Mouse (Mus musculus) large intestine, adult 2 months (tissue): ENCODE measurements at regions not wholly inside any gene's neighbourhood (a gene's known extent, or its start where the extent isn't known, plus 50 kb on each side); places are given as distances from the start of the nearest gene placed in this dataset.

Experiments
- DNase-seq: peaks from one replicate; pipeline ENCODE4 v3.0.0-alpha.2; 2012; ENCODE audit warnings: low read depth, low spot score
- WGBS: fragments of 180-500 bp; shearing (Covaris S2); methylation state at CpG from one replicate; pipeline ENCODE4 v1.1.7; 2018; 5-methylcytosine and 5-hydroxymethylcytosine counted together

DNA sequence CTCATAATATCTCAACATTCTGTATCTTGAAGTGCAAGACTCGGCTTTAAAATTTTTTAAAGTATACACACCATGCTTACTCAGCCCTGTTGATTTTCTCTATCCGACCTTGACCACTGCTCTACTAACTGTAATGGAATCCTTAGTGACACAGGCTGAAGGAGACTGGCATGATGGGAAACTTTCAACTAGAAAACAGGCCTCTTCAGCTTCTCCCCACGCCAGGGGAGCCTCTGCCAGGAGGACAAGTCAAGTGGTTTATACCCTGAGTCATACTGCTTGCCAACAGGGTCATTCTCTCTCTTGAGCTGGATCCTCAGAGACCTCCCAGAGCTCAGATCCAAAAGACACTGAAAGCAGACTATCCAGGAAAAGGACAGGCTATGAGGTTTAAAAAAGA lies 245.7 kb downstream of the Ptprc start:
- DNase-seq: no peak
- 63% methylated on average over 3 of the region's 3 CpGs for WGBS

DNA sequence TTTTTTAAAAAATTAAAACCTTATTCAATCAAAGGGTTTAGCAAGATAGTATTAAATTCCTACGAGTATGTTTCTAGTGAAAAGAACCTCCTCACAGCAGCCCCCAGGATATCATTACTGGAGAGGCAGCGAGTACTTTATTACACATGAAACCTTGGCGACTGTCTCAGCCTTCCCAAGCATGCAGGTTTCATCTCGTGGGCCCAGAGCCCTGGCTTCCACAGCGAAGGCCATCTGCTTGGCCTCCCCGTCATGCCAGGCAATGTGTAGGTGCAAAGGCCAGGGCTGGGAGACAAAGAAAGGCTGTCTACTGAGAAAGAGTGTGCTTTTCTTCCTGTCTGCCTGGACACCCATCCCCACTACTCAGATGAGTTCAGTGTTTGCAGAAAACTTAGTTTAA lies 247.0 kb downstream of the Ptprc start:
- no peak for DNase-seq
- 29% methylated on average over 6 of the region's 6 CpGs for WGBS

DNA sequence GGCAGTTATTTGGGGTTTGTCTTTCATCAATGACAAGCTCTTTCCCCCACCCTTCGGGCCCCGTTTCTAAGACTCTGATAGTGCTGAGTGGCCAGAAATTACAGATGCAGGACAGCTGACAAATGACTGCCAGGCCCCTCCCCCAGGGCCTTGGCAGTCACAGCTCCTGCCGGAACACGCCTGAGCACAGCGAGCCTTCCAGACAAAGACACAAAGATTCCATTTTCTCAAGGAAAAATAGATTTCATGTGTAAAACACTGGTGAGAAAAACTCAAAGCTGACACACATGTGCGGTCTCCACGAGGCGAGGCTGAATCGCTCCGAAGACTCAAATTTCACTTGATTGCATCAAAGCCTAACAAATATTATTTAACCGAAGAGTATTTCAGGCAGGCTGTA lies 247.6 kb downstream of the Ptprc start:
- DNase-seq: no peak
- WGBS: 28% methylated on average over 11 of the region's 11 CpGs

DNA sequence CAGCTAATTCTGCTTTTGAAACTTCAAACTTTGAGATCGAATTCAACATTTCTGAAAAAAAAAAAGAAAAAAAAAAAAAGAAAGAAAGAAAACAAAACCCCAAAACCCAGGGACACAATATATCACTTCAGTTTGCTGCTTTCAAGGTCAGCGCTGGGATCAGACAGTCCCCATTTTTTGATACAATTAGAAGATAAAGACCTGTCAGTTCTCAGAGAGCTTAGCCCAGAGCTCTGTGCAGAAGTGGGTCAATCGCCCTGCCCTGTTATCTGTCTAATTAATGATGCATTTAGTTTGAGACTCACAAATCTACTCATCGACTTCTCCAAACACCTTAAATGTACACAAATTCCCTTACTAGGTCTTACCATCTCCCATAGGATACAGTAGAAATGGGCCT lies 249.2 kb downstream of the Ptprc start:
- DNase-seq: no peak
- 74% methylated on average over 4 of the region's 4 CpGs for WGBS

DNA sequence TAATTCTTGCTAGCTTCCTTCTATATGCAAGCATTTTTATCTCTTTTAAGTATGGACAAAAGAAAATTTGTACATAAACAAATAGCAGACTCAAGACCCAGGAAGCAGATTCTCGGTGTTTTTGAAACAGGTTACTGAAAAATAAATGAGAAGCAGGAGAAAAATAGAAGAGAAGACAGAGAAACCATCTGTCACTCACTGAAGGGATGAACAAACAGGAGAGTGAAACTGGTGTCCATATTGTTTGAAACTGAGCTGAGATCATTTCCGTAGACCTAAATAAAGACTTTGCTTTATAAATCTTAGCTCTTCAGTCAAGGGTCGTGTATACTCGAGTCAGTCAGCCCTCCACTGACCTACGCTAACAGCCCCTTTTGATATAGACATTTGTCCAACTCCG lies 251.4 kb downstream of the Ptprc start:
- DNase-seq: no peak
- WGBS: 85% methylated on average over 6 of the region's 6 CpGs

DNA sequence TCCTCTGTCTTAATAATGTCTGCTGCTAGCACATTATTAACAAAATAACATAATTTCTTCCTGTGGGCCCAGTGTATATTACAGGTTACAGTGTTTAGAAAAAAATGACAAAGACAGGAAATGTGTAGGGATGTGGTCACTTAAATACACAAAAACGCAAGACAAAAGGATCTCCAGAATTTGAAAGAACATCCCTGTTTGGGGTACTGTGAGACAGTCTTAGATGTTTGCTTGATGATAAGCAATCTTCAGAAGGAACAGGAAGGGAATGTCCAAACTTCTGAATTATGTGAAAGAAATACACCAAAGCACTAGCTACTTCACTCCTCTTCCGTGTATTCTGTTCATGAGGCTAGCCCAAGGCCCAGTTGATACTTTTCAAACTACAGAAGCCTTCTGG lies 251.8 kb downstream of the Ptprc start:
- no peak for DNase-seq
- 78% methylated on average over 2 of the region's 2 CpGs for WGBS

DNA sequence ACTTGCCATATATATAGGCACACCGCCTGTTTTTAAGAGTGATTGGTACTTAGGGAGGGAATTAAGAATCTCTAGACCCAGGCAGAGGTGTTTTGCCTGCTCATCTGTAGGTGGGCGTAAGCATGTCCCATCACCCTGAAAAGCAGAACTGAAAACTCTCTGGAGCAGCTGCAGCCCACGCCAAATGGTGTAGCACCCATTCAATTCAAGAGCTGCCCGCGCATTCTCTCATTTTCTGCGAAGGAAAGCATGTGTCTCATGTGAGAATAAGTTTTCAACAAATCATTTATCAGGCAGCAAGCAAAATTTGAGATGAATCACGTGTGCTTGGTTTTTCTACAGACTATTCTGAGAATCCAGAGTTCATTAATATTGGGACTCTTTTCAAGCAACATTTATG lies 252.7 kb downstream of the Ptprc start:
- DNase-seq: no peak

DNA sequence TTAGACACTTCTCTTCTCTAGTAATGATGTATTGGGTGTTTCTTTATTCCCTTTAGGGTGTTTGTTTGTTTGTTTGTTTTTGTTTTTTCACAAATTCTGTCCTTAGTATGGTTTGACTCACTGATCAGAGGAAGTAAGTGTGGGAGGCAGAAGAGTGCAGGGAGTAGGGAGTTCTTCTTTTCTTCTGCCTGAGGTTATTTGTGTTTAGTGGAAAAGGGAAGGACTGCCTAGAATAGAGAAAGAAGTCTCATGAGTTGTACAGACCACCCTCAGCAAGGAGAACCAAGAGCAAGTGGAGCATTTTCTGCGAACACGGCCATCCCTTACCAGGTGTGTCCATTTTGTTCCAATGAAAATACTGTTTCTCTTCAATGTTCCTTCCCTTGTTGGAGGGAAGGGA lies 253.9 kb downstream of the Ptprc start:
- 88% methylated on average over 2 of the region's 2 CpGs for WGBS
- DNase-seq: no peak

More for the DNA sequence above, 252.7 kb downstream of the Ptprc start:
- WGBS: 83% methylated on average over 7 of the region's 7 CpGs

DNA sequence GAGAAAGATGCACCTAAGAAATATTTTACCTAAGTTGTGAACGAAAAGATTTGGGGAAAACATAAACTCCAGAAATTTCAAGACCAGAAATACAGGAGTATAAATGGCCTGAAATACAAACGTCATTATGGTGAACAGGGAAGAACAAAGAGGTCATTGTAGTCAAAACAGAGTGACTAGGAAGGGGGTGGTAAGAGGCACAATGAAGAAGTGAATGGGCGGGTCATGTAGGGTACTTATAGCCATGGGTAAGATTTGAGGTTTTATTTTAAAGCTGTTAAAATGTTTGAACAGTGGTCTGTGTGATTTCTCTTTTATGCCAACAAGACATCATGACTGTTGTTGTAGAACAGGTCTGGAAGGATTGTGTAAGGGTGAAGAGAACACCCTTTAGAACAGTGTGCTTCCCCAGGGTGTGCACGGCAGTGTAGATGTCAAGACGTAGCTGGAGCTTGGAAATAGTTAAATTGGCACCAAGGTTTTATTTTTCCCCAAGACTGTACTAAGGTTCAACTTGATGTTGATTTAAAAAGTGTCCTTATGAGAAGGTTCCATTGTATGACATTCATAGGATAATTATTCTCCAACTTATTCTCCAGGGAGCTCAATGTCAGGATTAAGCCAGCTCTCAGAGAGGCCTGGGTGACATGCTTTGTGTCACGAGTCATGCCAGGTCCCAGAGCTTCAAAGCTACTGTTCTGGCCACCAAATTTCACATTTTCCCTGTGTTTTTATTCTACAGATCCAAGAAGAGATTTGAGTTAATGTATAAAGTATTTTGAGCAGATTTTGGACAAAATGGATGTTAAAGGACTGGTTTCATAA lies 255.6 kb downstream of the Ptprc start:
- DNase-seq: no peak
- 31% methylated on average over 6 of the region's 6 CpGs for WGBS

DNA sequence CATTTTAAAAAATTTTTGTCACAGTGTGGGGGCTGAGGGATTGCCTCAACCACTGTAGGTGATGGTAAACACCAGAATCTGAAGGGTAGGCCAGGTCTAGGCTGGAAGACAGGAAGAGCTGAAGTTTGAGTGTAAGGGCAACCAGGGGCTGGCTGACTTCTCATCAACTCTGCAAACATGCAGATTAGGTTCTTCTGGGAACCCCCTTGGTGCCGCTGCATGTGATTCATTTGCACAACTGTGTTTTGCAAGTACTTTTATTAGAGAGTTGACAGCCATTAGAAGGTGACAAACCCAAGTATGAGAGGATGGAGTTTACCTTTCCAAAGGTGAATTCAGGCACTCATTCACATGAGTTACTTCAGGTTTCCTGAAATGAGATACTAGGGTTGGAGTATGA lies 258.1 kb downstream of the Ptprc start:
- 92% methylated on average over 1 of the region's 1 CpGs for WGBS

DNA sequence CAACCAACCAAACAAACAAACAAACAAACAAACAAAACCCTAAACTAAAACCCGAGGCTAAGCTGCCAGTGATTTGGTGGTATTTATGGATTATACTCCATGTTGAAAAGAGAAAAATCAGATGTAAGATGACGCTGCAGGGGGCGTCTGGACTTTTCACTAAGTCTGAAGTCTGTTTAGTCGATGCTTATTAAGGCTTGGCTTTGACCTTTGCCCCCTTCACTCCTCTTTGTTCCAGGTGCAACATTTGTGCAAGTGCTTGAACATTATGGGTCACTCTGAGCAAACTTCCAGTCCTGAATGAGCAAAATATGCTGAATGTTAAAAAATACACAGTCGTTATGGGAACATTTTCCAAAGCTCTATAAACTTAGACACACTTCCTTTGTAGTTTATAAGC lies 268.6 kb downstream of the Ptprc start:
- no peak for DNase-seq
- 15% methylated on average over 5 of the region's 5 CpGs for WGBS

More for the DNA sequence above, 258.1 kb downstream of the Ptprc start:
- DNase-seq: no peak

DNA sequence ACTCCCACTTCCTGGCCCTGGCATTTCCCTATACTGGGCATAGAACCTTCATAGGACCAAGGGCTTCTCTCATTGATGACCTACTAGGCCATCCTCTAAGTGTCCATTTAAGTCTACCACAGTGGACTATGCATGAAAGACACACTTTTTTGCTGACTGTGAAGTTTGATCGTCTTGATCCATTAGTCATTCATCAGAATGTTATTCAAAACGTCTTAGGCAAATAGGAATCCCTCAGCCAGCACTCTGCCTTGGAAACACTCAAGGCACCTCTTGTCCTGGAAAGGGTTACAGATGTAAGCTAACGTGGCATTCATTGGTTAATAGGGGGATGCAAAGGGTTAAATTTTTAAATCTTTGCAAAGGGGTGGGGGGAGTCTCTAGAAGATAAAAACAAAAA lies 269.0 kb downstream of the Ptprc start:
- WGBS: 40% methylated on average over 3 of the region's 3 CpGs
- DNase-seq: no peak

DNA sequence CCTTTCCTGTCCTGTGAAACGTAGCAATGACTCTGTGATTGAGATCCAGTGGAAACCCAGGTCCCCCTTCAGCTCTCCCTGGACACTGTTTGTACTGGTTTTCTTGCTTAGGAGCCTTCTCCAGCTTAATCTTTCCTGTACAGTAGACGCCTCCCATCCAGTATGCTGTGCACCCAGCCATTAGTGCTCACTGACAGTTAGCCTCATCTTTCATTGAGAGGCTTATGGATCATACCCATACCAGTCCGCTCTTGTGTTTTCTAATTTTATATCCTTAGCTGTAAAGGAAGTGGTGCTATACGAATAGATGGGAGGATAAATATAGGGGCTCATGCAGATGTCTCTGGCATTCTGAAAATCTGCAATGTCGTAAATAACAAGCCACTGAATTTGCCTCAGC lies 269.9 kb downstream of the Ptprc start:
- WGBS: 75% methylated on average over 5 of the region's 5 CpGs
- no peak for DNase-seq

DNA sequence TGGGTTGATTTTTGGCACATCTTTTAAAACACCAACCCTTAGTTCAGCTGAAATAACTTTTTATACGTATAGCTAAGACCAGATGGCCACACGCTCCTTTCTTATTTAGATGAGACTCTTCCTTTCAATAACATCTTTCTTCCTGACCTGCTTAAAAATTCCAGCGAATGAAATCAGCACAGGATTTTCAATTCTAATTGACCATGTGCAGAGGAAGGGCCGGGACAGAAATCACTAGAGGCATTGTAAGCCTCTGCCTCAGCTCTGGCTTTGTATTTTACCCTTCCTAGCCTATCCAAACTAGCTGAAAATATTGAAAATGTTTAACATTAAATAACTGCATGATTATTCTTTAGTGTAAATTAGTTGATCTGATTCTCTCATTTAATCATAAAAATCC lies 272.2 kb downstream of the Ptprc start:
- DNase-seq: no peak
- 71% methylated on average over 4 of the region's 4 CpGs for WGBS

DNA sequence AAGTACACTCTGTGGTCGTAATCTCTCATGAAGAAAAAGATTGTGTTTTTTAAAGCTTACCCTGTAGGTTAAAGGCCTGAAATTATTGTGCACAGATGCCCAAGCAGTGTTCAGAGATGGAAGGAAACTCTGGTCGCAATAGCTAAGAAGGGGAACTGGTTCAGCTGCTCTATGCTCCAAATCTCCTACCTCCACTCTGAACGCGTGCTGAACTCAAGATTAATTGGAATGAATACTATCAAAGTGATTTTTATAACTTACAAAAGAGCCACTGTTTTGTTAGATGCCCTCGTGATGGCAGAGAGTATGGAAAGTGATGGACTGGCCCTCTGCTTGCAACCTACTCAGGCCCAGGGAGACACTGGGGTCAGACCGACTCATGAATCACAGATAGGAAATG lies 272.6 kb downstream of the Ptprc start:
- DNase-seq: no peak
- 68% methylated on average over 6 of the region's 6 CpGs for WGBS

DNA sequence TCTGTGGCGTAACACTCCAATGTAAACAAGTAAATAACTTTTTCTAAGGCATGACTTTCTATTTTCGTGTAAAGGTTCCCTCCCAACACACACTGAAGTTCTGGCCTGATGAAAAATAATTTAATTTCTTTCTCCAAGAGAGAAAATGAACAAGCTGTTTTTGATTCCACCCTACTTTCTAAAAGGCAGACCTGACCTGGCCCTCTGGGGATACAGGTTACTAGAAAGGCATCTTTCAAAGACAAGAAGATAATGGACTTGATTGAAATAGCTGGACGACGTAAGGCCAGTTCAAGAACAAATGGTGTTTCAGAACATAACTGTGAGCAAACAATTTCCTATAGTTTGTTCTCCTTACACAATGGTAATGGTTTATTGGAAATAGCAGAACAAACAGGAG lies 273.5 kb downstream of the Ptprc start:
- DNase-seq: no peak
- 77% methylated on average over 4 of the region's 4 CpGs for WGBS

DNA sequence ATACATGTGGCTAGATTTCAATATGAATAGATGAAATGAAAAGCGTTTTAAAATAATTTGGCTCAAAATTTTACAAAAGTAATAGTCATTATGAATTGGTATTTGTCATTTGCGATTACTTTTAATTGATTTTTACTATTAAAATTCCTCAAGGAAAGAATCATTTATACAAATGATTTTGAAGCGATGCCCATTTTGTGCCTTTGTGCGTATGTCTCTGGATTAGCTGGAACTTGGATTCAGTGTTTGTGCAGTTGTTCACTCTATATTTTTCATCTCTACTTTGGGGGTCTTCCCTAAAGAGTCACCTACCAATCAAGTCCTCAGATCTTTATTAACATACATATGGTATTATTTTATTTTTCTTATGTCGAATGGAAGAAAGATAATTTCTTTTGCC lies 274.3 kb downstream of the Ptprc start:
- whole genome bisulfite sequencing: 56% methylated on average over 5 of the region's 5 CpGs
- DNase-seq: no peak

DNA sequence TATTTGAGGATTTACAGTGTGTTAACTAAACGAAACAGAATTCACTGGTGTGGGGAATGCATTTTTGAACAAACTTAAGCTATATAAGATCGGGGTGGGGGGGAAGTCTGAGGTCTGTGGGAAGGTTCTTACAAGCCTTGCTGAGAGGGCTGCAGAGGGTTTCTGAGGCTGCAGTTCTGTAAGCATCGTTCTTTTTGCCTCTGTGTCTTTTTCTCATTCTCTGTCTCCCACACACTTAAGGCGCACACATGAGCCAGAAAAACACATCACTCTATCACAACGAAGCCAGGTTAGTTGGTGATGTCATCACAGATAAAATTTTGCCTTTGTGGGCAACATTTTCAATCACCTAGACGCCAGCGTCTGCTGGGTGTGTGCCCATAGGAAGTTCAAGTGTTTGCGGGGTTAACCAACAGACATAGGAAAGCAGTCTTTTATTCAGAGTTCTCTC lies 274.9 kb downstream of the Ptprc start:
- WGBS: 1% methylated on average over 8 of the region's 8 CpGs
- DNase-seq: no peak

DNA sequence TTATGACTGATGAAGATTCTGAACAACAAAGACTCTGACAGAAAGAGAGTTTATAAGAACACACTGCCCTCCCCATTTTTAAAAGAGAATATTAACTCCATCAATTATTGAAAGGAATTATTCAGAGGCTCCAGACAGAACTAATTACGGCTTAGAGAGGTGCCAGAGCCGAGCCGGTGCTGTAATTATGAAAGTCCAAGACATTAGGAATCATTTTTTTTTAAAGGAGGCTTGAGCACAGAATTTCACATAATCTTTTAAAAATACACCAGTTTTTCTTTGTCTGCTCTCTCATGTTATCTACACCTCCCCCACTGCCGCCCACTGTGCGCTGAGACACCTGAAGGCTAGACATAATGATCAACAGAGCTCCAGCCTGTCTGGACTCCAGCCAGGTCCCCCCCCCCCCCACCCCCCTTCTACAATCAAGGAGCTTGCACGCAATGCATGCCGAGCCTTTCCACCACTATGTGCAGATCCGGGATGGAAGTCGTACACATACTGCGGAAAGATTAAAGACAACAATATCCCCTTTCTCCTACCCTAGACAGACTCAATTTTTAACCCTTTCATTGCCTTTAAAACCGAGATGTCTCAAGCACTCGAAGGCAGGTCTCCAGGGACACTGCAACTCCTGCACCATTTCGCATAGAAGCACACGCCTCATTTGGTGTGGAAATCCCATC lies 275.4 kb downstream of the Ptprc start:
- DNase-seq: no peak
- WGBS: under 1% methylated on average over 14 of the region's 14 CpGs

DNA sequence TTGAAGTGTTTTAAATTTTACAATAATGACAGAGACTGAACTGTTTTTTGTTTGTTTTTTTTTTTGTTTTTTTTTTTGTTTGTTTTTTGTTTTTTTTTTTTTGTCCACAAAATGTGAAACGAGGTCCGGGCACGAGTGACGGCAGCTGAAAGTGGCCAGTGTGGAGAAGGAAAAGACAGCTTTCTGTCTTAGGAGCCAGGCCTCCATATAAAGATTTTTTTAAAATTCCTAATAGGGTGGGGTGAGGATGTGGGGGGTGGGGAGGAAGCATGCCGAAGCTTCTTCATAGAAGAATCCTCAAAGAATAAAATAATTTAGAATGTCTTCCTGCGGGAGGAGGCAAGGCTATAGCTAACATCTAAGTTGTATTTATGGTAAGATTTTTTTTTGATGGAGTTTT lies 276.2 kb downstream of the Ptprc start:
- DNase-seq: no peak
- under 1% methylated on average over 6 of the region's 6 CpGs for WGBS

DNA sequence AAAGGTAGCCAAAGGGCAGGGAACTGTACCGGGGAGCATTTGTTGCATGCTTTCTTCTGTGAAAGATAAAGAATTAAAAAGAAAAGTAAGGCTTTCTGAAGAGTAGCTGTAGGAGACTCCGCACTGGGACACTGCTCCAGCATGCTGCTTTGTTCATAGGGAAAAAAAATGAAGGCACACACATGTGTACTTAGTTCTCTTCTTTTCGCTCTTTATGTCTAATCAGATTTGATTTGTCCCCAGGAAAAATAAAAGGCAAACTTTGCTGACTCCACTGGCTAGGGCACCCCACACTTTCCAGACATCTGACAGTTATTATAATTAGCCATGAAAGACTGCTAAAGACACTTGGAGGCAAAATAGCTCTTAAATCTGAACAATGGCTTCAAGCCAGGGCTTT lies 276.6 kb downstream of the Ptprc start:
- no peak for DNase-seq
- 0% methylated on average over 3 of the region's 3 CpGs for WGBS
